Mouse (Mus musculus): ENCODE results near the gene Ufc1.
"Not testable (repeated sequence)": the region's sequence is repeated elsewhere in the genome, so short reads cannot be mapped to it uniquely, and the experiment has no call there.

The Ufc1 gene

GRCm38 (mm10) chr1:171294298-171295062, at the start of gene Ufc1:
Gene Ufc1, minus strand, starts transcription at chr1:171295024.
- DNase-seq (ENCODE audit: low spot score) = peak; percentile 86

DNA sequence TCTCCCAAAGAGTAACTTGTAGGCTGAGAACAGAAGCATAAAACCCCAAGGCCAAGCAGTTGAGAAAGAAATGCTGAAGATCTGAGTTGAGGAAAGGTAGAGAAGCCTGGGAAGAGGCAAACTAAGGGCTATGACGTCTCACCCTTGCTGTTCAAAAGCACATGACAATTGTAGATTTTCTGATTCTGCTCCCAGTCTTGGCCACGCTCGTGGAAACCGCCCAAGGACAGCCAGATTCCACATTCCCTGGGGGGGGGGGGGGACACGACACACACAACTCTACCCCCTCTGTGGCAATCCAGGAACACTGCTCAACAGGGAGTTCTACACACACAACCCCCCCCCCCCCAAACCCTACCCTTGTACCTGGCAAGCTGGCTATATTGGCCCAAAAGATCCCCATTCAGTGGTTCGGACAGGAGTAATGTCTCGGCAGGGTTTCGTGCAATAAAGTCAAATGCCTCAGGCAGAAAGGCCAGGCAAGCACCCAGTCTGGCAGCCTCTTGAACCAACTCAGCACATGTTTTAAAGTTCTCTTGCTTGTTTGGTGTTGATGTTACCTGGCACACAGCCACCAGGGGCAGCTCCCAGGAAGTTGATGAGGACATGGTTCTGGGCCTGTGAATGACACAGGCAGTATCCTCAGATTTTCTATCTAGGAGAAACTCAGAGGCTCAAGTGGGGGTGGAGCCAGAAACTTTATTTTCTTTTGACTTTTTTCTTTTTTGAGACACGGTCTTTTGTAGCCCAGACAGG, 49.3 kb upstream of the Ufc1 start:
- DNase-seq (ENCODE audit: low spot score) = peak; percentile 50

- DNase-seq (ENCODE audit: low spot score) = no peak
Measured at GRCm38 (mm10) chr1:171342262-171343207, 47.7 kb upstream of the Ufc1 start.

- DNase-seq (ENCODE audit: low spot score) = no peak
Measured at GRCm38 (mm10) chr1:171330216-171330560, 35.4 kb upstream of the Ufc1 start.

GRCm38 (mm10) chr1:171329433-171330215, 34.8 kb upstream of the Ufc1 start:
- peak; percentile 94 for DNase-seq (ENCODE audit: low spot score)

GRCm38 (mm10) chr1:171328839-171329432, 34.1 kb upstream of the Ufc1 start, which contains the start of gene Dedd:
Gene Dedd, plus strand, starts transcription at chr1:171329145.
- peak; percentile 97 for DNase-seq (ENCODE audit: low spot score)

- no peak for DNase-seq (ENCODE audit: low spot score)
Measured at GRCm38 (mm10) chr1:171328244-171328643, 33.4 kb upstream of the Ufc1 start.

GRCm38 (mm10) chr1:171326588-171326987, 31.8 kb upstream of the Ufc1 start:
- DNase-seq (ENCODE audit: low spot score) = not testable (repeated sequence)

DNA sequence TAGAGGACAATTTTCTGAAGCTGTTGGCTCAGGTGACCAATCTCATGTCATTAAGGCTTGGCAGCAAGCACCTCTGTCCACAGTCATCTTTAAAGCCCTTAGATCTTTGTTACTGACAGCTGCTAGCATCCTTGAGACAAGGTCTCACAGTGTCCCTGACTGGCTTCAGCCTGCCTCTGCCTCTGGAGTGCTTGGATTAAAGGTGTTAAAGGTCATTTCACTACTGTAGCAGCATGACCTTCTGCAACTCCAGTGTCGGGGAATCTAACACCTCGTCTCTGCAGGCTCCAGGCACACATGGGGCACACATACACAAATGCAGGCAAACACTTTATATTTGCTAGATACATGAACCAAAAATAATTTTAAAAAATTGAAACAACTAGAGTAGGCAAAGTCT, 30.7 kb upstream of the Ufc1 start:
- no peak for DNase-seq (ENCODE audit: low spot score)

GRCm38 (mm10) chr1:171322012-171322411, 27.2 kb upstream of the Ufc1 start:
- DNase-seq (ENCODE audit: low spot score) = no peak

DNA sequence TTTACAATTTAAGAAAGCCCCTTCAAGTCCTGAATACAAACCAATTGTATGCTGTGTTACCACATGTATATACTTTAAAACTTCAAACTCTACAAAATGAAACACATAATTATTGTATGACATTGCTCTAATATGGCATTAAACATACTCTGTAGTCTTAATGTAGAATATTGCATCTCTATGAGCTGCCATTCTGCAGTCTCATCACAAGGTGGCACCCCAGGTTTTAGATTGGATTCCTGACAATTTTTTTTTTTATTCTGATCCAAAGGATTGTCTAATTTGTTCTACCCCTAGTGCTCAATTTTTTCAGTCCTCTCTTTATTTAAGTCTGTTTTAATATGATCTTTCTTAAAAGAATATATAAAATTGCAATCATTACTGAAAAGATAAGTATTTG, 26.6 kb upstream of the Ufc1 start:
- DNase-seq (ENCODE audit: low spot score) = no peak

DNA sequence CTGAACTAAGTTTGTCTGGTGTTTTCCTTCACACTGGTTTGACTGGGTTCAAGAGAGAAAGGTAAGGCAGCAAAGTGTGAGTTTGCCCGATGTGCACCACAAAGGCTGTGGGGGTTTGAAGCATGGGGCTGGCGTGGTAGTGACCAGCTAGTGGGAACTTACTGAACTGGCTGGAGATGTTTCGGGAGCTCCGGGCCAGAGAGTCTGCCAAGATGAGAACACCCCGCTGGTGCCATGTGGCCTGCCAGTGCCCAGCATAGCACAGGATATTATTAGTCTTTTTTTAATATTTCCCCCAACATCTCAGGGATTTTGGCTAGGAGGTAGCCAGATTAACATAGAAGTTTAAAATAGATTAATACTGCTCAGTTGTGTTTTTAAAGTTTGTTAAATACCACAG, 25.3 kb upstream of the Ufc1 start:
- DNase-seq (ENCODE audit: low spot score) = no peak

- no peak for DNase-seq (ENCODE audit: low spot score)
Measured at GRCm38 (mm10) chr1:171319748-171320147, 24.9 kb upstream of the Ufc1 start.

DNA sequence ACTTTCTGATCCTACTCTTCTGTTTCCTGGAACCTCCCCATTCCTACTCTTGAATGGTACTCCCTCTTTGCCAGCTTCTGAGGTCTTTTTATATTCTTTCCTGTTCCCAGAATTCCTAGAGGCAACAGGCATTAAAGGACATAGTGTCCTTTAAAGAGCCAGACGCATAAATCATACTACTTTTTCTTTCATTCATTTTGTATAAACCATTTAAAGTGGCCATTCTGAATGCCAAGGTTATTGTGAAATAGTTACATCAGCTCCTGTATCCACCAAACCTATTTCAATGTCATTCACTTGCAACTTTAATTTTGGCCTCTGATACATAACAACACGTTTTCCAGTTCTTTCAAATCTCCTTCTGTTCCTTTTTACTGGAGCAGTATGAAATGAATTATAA, 14.5 kb upstream of the Ufc1 start:
- no peak for DNase-seq (ENCODE audit: low spot score)

GRCm38 (mm10) chr1:171306157-171306556, 11.3 kb upstream of the Ufc1 start:
- not testable (repeated sequence) for DNase-seq (ENCODE audit: low spot score)

DNA sequence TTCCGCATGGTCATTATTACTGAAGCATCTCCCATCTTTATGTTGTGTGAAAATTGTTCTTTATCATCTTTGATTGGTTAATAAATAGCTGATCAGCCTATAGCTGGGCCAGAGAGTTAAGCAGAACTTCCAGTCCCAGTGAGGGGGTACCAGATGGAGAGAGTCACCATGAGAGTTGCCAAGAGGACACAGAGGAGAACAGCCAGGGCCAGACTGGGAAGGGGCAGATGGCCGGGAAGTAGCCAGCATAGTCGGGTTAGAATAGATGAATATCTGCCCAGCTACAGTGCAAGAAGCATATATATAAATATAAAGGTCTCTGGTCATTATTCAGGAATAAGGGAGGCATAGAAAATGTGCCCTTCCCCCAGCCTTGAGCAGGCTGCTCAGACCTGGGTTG, 3.4 kb upstream of the Ufc1 start:
- DNase-seq (ENCODE audit: low spot score) = no peak

DNA sequence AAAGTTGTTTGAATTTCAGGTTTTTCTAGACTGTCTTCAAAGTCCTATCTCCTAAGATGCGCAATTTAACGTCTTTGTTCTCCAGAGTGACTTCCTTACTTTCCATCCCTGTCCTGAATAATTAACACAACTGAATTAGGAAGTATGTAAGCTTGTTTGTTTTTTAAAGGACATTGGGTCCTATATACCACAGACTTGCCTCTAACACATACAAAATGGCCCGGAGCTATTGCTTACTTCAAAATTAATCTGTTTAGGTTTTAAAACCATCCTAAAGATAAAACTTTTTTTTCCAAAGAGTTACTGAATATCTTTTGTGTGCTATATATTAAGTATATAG, 209 bp upstream of the Ufc1 start:
- no peak for DNase-seq (ENCODE audit: low spot score)

DNA sequence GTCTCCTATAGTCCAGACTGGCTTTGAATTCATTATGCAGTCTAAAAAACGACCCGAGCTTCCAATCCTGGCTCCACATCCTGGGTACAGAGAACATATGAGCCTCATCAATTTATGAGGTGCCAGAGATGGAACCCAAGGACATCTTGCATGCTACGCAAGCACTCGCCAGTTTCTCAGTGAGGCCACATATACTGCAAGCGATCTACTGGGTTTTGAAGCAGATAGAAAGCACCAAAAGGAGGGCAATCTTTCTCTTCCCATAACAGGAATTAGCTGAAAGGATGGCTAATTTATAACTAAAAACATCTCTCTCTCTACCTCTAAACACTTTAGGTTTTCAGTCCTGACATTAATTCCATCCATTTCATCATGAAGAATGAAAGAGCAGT, 922 bp downstream of the Ufc1 start:
- DNase-seq (ENCODE audit: low spot score) = no peak

- no peak for DNase-seq (ENCODE audit: low spot score)
Measured at GRCm38 (mm10) chr1:171293351-171293750, 1.5 kb downstream of the Ufc1 start.

DNA sequence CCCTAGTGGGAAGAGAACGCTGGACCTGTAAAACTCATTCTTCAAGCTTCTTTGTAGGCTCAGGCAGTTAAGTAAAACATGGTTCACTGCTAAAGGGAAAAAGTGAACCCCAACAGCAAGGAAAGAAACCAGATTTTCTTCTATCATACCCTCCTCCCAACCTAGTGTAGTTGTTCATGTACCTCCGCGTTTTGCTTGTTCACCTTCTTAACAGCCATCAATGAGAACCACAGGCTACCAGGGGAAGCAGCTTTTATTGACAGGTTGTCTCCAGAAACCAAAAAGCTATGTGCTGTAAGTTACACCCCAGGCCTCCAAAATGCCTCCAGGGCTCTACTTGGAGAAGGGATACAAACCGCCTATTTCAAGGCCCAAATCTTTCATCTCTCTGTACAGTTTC, 6.5 kb downstream of the Ufc1 start:
- no peak for DNase-seq (ENCODE audit: low spot score)

Data from yolk sac, embryonic 10.5 days (tissue).